Mouse (Mus musculus) liver, embryonic 14.5 days (tissue): ENCODE measurements around the gene Il11ra1. TPM values are rescaled to one million over a fixed set of nuclear protein-coding genes. Genes with fewer than 3 reads are reported as not detected.
"Not testable (repeated sequence)": the region's sequence is repeated elsewhere in the genome, so short reads cannot be mapped to it uniquely, and the experiment has no call there.

ENCODE experiments used
- ATAC-seq: fragments of 200-750 bp; cut with Nextera tagmentation; 2 replicates; pipeline ENCODE4 v1.8.0; 2017; ENCODE audit warnings: moderate number of reproducible peaks, mild to moderate bottlenecking, moderate library complexity; ENCODE audit not compliant: insufficient read depth
- DNase-seq, 3 experiments: peaks; one replicate each; pipeline ENCODE4 v3.0.0-alpha.2; 2012 to 2013; ENCODE audit warnings: low read depth in 3 of 3, low spot score in 3 of 3
- H3K27ac ChIP-seq: fragments of 300-500 bp; sonication (generic); 2 replicates; pipeline ENCODE4 v1.5.1; 2014; ENCODE audit warnings: moderate library complexity, mild to moderate bottlenecking, control low read depth, inconsistent platforms
- H3K27me3 ChIP-seq: fragments of 300-500 bp; sonication (generic); 2 replicates; pipeline ENCODE4 v1.6.1; 2014; ENCODE audit warnings: mild to moderate bottlenecking, low read length, moderate library complexity; ENCODE audit not compliant: control insufficient read depth, insufficient read depth
- H3K36me3 ChIP-seq: fragments of 300-500 bp; sonication (generic); replicated peaks from 2 replicates; pipeline ENCODE4 v1.6.1; 2014; ENCODE audit warnings: low read depth; ENCODE audit not compliant: control insufficient read depth, insufficient read depth
- H3K4me1 ChIP-seq, 2 experiments: fragments of 200-500 bp in 1 of 2; fragments of 300-500 bp in 1 of 2; sonication (generic) in 1 of 2; replicated peaks; 2 replicates each; pipeline ENCODE4 v1.6.1; 2012 to 2014; ENCODE audit warnings: antibody characterized with exemption in 1 of 2, inconsistent platforms in 1 of 2, low read length in 1 of 2; ENCODE audit not compliant: control insufficient read depth in 2 of 2, insufficient read depth in 2 of 2
- H3K4me2 ChIP-seq: fragments of 300-500 bp; sonication (generic); 2 replicates; pipeline ENCODE4 v1.6.1; 2014; ENCODE audit warnings: low read depth, mild to moderate bottlenecking, control low read depth, moderate library complexity
- H3K4me3 ChIP-seq, 2 experiments: fragments of 200-500 bp in 1 of 2; fragments of 300-500 bp in 1 of 2; sonication (generic) in 1 of 2; 2 replicates each; pipeline ENCODE4 v1.5.1; 2012 to 2014; ENCODE audit warnings: low read depth in 2 of 2, low read length in 2 of 2, mild to moderate bottlenecking in 2 of 2, control low read depth in 1 of 2, inconsistent platforms in 1 of 2, moderate library complexity in 1 of 2; ENCODE audit not compliant: insufficient read depth in 1 of 2
- H3K9ac ChIP-seq: fragments of 300-500 bp; sonication (generic); replicated peaks from 2 replicates; pipeline ENCODE4 v1.6.1; 2014; ENCODE audit warnings: mild to moderate bottlenecking, control low read depth, moderate library complexity
- H3K9me3 ChIP-seq: fragments of 300-500 bp; sonication (generic); 2 replicates; pipeline ENCODE4 v1.6.1; 2016; ENCODE audit warnings: low read length, mixed read lengths; ENCODE audit not compliant: control insufficient read depth
- CTCF ChIP-seq: IDR thresholded peaks from 2 replicates; pipeline ENCODE4 v1.5.1; 2016; ENCODE audit warnings: antibody characterized with exemption, low read depth, control low read depth
- EP300 ChIP-seq: IDR thresholded peaks from 2 replicates; pipeline ENCODE4 v1.6.1; 2016; ENCODE audit warnings: antibody characterized with exemption, low read depth
- WGBS: fragments of 180-500 bp; shearing (Covaris S2); extraction: QIAGEN DNeasy Blood & Tissue Kit; methylation state at CpG from one replicate; pipeline ENCODE4 v1.1.7; 2014; ENCODE audit not compliant: insufficient replicate concordance; 5-methylcytosine and 5-hydroxymethylcytosine counted together
- polyA plus RNA-seq, 2 experiments: library from polyadenylated mRNA; depleted of rRNA in 1 of 2; stranded (reverse) in 1 of 2; unstranded in 1 of 2; fragments of >200 nt; fragmentation: Nextera tagmentation in 1 of 2; extraction: Ambion mirVana in 1 of 2; gene quantifications; 2 replicates each; pipeline versions ENCODE4 v1.2.1 to v1.2.3; 2012 to 2014

The Il11ra1 gene
- polyA plus RNA-seq, 2 experiments: 13.9 to 23.8 TPM

DNA sequence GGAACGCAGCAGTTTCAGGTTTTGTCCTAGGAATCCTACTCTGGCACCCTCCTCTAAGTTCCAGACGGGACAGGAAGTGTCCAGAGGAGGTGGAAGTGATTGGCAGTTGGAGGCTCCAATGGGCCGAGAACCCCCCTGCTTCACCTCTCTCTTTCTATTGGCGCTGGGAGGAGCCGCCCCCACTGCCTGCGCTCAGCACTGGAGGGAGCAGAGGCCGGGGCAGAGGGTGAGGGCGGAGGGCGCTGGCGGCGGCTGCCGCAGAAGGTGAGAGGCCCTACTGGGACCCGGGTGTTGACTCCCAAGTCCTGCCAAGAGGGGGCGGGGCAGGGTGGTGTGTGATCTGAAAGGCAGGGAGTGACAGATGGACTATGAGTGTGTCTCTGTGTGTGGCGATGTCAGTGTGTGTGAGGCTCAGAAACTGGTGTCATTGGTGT lies 60.5 kb downstream of the Il11ra1 start:
- H3K27ac ChIP-seq: peak overlapping the region; percentile 27
- H3K36me3 ChIP-seq: no peaks in the 10 kb centered on the region; the same call in 1 of the 2 replicates
- peaks cover 18 to 30% of the 10 kb centered on the region in 2 experiments for H3K4me1 ChIP-seq
- H3K9ac ChIP-seq: peak overlapping the region; percentile 47
- no peaks in the 10 kb centered on the region for H3K9me3 ChIP-seq
- no peaks in the 10 kb centered on the region for H3K27me3 ChIP-seq
- ATAC-seq: peak; percentile 87
- WGBS: 1% methylated on average over 15 of the region's 15 CpGs
- peak overlapping the region; percentile 70 for H3K4me2 ChIP-seq
- TF ChIP-seq EP300 (no peak), CTCF (peak; percentile 63)
- DNase-seq: peak; percentile 71 to 75 (median 71)
- H3K4me3 ChIP-seq: peak overlapping the region; percentile 41 to 52

DNA sequence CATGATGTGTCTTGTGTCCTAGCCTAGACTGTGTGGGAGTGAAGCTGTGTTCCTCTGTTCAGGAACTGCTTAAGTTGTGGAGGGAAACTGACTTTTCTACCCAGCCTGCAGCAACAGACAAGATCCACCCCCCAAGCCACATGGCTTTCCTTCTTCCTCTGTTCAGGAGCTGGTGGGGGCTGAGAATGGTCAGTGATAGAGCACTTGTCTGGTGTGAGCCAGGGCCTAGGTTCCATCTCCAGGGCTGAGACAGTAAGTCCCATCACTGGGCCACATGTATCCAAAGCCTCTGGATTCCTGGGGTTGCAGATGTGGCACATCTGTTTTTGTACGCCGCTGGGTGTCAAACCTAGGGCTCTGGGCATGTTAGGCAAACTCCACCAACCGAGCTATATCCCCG lies 61.1 kb downstream of the Il11ra1 start:
- no peak for DNase-seq
- Histone ChIP-seq H3K27me3 (no peaks in the 10 kb centered on the region), H3K9ac (peak overlapping the region; percentile 47), H3K36me3 (no peaks in the 10 kb centered on the region; the same call in 1 of the 2 replicates), H3K9me3 (no peaks in the 10 kb centered on the region), H3K27ac (peak overlapping the region; percentile 27; the same call in 1 of the 2 replicates), H3K4me1 (peaks cover 18 to 30% of the 10 kb centered on the region in 2 experiments), H3K4me2 (peak overlapping the region; percentile 70), H3K4me3 (peak overlapping the region; percentile 41 to 52)
- WGBS: 72% methylated on average over 4 of the region's 4 CpGs
- TF ChIP-seq CTCF: no peak
- no peak for TF ChIP-seq EP300
- no peak; the same call in 1 of the 2 replicates for ATAC-seq

DNA sequence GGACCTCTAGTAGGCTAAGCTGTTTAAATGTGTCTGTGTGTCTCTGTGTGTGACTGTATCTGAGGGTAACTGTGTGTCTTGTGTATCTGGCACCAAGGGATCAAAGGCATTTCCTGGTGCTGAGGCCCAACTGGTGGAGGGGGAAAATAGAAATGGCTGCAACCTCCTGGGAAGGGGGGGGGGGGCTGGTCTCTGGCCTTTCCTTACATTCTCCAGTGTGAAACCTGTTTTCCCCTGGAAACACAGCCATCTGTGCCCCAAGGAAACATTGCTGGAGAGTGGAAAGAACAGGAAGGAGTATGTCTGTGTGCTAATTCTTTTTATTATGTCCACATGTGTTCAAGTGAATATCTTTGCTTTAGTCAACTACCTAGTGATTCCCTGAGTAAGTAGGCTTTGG lies 61.9 kb downstream of the Il11ra1 start:
- Histone ChIP-seq H3K4me1 (peaks cover 15 to 24% of the 10 kb centered on the region in 2 experiments), H3K36me3 (no peaks in the 10 kb centered on the region; the same call in 1 of the 2 replicates), H3K9ac (no peak overlapping the region), H3K27me3 (no peaks in the 10 kb centered on the region), H3K4me2 (peak overlapping the region; percentile 70), H3K9me3 (no peaks in the 10 kb centered on the region), H3K4me3 (no peak overlapping the region), H3K27ac (no peak overlapping the region)
- ATAC-seq (no peak), DNase-seq (no peak)
- TF ChIP-seq EP300: no peak
- no peak for TF ChIP-seq CTCF

DNA sequence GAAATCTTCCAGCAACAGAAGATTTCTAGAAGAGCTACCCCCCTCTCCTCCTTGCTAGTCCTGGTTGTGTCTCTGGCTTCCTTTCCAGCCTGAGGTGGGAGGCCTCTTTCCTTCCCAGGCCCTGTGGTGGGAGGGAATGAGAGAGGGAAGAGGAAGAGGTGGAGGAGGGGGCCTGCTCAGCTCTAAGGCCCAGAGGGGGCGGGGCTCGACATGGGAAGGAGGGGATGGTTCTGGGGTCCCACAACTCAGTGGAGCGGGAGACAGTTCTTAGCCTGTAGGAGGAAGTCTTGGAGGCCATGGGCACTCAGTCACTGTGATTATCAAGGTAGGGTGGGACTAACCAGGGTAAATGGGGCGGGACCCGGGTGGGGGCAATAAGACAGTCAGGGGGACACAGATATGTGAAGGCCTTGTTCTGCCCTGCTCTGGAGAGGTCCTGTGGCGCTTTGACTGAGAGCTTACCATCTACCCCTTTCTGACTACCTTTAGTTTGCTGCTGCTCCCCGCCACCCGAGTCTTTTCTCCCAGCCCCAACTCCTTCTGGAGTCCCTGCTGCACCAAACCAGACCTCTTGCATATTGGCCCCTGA lies 62.4 kb downstream of the Il11ra1 start:
- TF ChIP-seq CTCF (no peak), EP300 (no peak)
- H3K27ac ChIP-seq: no peak overlapping the region
- H3K9ac ChIP-seq: no peak overlapping the region
- peaks cover 15 to 24% of the 10 kb centered on the region in 2 experiments for H3K4me1 ChIP-seq
- ATAC-seq: no peak
- peak overlapping the region; percentile 13; the same call in 1 of the 2 replicates for H3K4me2 ChIP-seq
- no peak for DNase-seq
- no peaks in the 10 kb centered on the region; the same call in 1 of the 2 replicates for H3K36me3 ChIP-seq
- no peaks in the 10 kb centered on the region for H3K9me3 ChIP-seq
- H3K27me3 ChIP-seq: no peaks in the 10 kb centered on the region
- H3K4me3 ChIP-seq: no peak overlapping the region; a peak in 1 of 4 replicates
- WGBS: 23% methylated on average over 8 of the region's 8 CpGs

DNA sequence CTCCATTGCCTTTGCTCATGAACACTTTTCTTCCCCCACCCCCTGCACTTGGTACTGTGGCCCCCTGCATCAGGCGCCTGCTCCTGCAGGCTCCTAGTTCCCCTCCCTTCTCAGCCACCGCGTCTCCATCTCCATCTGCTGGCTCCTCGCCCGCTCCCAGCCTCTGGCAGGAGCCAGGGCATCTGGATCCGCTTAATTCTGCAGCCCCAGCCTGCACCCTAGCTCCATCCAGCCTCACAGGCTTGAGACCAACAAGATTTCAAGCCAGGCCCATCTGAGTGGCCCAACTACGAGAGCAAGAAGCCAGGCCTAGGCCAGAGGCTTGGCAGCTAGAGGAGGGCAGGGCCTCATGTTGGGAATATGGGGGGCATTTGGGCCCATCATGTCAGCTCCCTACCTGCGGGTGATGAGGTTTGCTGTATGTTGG lies 62.9 kb downstream of the Il11ra1 start:
- not testable (repeated sequence) for H3K4me2 ChIP-seq, H3K9me3 ChIP-seq, DNase-seq, H3K27me3 ChIP-seq, H3K4me3 ChIP-seq, H3K9ac ChIP-seq, ATAC-seq, H3K36me3 ChIP-seq, H3K27ac ChIP-seq
- peaks cover 15 to 24% of the 10 kb centered on the region in 2 experiments for H3K4me1 ChIP-seq
- WGBS: 73% methylated on average over 8 of the region's 8 CpGs

DNA sequence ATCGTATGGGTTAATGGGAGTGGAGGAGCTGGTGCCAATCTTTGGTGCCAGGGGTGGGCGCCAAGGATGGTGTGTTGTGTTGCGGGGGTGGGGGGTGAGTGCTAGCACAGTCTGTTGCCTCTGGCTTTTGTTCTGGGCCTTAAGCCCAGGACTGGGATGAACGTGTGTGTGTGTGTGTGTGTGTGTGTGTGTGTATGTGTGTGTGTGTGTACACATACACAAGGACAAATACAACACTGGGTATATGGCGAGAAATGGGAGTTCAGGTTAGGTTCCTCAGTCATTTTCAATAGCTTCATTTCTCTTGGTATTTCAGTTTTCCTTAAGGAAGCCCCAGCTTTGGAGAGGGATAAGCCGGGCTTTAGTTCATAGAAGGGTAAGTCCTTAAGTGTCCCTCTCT lies 63.4 kb downstream of the Il11ra1 start:
- H3K4me1 ChIP-seq: peaks cover 15 to 24% of the 10 kb centered on the region in 2 experiments
- 69% methylated on average over 4 of the region's 6 CpGs for WGBS
- not testable (repeated sequence) for H3K27ac ChIP-seq, H3K9ac ChIP-seq, H3K36me3 ChIP-seq, H3K4me2 ChIP-seq, ATAC-seq, H3K9me3 ChIP-seq, H3K4me3 ChIP-seq, DNase-seq, H3K27me3 ChIP-seq

DNA sequence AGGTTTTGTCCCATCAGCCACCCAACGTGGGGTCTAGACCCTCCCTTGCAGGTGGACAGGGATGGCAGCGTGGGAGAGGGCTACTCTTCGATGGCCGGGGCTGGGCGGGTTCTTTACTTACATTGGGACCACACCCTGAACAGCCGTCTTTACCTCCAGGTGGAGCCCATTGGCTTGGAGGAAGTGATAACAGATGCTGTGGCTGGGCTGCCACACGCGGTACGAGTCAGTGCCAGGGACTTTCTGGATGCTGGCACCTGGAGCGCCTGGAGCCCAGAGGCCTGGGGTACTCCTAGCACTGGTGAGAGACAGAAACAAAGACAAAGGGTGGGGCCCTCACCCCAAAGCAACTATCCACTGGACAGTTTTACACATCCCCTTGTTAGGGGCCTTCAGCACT lies 67.5 kb downstream of the Il11ra1 start:
- not testable (repeated sequence) for H3K4me1 ChIP-seq, H3K4me3 ChIP-seq, ATAC-seq, H3K4me2 ChIP-seq, H3K36me3 ChIP-seq, H3K27me3 ChIP-seq, DNase-seq, H3K27ac ChIP-seq, H3K9me3 ChIP-seq, H3K9ac ChIP-seq
- WGBS: 32% methylated on average over 10 of the region's 10 CpGs
